Mouse (Mus musculus): ENCODE measurements at regions not wholly inside any gene's neighbourhood (a gene's known extent, or its start where the extent isn't known, plus 50 kb on each side); places are given as distances from the start of the nearest gene placed in this dataset.

DNA sequence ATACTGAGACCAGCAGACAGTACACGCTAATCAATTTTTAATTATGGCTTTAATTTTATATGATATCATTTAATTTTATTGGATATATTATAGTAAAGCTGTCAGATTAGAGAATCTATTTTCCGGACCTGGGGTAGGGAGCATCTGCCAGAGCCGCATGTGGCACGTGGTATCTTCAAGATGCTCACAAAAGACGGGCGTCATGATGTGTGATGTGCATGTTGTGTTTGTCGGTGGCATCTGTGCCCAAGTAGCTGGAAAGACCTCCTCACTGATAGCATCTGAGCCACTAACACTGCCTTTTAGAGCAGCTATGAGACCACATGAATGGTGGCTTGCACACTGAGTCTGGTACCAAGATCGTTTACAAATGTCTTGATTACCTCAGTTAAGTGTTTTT is 652.9 kb upstream of the Vstm2b start:
- DNase-seq (ENCODE audit: low spot score): no peak
- intact Hi-C loops (cut with DNase I): no loop called here

DNA sequence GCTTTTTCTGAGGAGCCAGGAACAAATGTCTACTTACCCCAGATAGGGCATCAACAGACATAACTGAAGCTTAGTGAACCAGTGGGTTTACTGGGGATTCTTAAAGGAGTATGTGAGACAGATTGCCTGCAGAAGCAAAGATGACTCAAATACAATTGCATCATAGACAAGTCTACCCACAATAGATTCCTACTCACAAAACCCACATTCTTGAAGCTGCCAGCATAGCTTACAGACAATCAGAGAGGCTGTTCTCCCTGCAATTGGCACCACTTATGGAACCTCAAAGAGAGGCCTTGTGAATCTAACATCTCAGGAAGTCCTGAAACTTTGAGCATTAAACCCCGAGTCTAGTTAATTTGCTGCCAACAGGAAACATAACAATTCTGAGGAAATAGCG is 649.6 kb upstream of the Vstm2b start:
- no peak for DNase-seq (ENCODE audit: low spot score)
- intact Hi-C loops (cut with DNase I): no loop called here

DNA sequence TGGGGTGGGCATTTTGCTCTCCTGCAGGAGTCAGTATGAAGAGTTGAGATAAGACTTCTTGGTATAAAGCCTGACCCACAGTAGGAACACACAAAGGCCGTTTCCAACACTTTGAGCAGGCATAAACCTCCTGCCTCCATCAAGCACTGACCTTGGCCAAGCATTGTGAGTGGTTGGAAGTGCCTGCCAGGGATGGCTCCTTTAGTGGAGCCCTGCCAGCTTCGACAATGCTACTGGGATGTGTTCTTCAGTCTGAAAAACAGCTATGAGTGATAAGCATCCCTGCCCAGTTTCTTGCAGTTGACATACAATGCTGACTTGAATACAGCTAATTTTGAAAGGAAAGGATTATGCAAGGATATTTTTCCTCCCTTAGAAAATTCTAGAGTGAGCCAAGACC is 644.6 kb upstream of the Vstm2b start:
- intact Hi-C loops (cut with DNase I): no loop called here
- no peak for DNase-seq (ENCODE audit: low spot score)

DNA sequence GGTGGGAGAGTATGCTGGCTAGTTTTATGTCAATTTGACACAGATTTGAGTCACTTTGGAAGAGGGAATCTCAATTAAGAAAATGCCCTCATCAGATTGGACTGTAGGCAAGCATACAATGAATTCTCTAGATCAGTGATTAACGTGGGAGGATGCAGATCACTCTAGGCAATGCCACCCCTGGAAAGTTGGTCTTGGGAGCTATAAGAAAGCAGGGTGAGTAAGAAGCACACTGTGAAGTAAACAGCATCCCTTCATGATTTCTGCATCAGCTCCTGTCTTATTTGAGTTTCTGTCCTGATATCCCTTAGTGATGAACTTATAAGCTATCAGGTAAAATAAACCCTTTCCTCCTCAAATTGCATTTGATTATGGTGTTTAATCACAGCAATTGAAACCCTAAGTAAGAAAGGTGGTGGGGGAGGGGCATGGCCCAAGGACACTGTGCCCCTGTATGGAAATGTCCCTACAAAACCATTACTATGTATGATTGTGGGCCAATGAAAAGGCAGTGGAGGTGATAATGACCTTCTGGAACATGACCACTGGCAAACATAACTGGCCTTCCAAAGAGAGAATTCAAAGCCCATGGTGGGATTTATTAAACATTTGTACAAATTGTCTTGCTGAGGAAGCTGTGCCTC is 640.3 kb upstream of the Vstm2b start:
- DNase-seq (ENCODE audit: low spot score): no peak
- intact Hi-C loops (cut with DNase I): loop anchor here (5.0 kb wide), 1 partner anchor 46 kb away; no protein-coding TSS in a partner anchor

DNA sequence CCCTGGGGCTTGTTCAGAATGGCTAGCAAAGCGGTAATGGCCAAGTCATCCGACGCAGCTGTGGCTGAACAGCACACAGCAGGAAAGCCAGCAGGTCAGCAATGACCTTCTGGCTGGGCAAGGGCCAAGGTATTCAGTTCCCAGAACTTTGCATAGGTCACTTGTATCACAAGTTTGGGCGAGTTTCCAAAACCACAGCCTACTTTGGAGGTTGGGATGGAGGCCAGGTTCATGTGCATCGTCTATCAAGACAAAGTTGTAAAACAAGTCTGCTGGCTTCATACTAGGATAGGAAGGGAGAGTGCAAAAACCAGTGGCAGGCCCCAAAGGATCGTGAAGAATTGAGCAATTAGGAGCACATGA is 639.8 kb upstream of the Vstm2b start:
- intact Hi-C loops (cut with DNase I): loop anchor here (5.0 kb wide), 1 partner anchor 46 kb away; no protein-coding TSS in a partner anchor
- peak; percentile 65 for DNase-seq (ENCODE audit: low spot score)

DNA sequence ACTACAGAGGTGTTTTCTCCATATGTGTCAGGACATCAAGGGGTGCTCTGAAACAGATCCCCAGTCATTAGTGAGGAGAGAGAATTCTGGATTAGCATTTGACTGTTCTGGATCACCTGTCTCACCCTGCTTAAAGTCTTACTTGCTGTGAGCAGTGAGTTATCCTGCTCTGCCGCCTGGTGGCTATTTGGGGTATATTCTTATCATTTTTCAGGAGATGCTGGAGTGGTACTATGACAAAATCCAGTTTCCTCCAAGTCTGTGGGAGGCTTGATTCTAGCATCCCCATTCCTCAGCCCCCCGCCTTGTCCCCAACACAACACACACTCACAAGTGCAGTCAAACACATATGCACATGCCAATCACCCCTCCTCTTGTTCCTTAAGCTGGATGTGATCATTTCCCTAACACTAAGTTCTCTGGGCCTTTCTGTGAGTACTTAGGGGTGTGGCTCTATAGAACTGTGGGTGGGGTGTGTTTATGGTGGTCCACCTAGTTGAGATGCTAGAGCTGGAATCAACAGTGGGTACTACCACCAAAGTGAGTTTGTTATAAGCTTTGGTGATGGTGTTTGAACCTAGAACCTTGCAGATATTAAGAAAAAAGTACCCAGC is 624.6 kb upstream of the Vstm2b start:
- intact Hi-C loops (cut with DNase I): loop anchor here (1.0 to 5.0 kb wide), 2 partner anchors 187 to 201 kb away; no protein-coding TSS in a partner anchor
- DNase-seq (ENCODE audit: low spot score): no peak

DNA sequence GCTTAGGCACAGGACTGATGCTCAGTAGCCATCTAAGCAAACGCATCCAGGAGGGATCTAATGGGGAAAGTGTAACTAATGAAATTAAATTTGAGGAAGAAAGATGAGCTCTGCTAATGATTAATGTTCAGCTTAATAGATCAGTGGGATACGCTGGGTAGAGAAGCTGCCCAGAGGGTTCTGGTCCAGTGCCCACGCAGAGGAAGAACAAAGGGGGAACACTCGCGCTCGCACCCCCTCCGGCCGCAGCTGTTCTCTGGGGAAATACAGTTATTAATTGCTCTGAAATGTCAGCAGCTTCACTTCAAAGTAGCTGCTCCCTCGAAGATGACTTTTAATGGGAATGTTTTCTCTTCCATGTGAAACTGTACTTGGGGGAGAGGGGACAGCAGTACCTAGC is 623.0 kb upstream of the Vstm2b start:
- intact Hi-C loops (cut with DNase I): no loop called here

DNA sequence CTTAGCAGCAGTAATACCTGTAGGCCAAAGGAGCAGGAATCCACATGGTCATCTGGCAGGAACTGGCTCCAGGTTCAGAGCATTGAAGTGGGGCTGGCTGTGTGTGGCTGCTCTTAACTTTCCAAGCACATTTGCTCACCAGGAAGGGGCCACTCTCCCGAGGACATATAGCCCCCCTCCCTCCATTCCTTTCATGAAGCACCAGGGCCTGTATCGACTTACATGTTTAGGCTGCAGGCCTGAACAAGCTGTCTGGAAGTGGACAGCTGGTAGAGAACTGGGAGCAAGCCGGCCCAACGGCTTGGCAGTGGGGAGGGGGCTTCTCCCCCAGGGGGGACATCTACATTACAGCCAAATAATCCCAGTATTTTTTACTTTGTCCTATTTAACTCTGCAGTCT is 622.5 kb upstream of the Vstm2b start:
- intact Hi-C loops (cut with DNase I): no loop called here
- DNase-seq (ENCODE audit: low spot score): no peak

More for the DNA sequence above, 623.0 kb upstream of the Vstm2b start:
- no peak for DNase-seq (ENCODE audit: low spot score)

DNA sequence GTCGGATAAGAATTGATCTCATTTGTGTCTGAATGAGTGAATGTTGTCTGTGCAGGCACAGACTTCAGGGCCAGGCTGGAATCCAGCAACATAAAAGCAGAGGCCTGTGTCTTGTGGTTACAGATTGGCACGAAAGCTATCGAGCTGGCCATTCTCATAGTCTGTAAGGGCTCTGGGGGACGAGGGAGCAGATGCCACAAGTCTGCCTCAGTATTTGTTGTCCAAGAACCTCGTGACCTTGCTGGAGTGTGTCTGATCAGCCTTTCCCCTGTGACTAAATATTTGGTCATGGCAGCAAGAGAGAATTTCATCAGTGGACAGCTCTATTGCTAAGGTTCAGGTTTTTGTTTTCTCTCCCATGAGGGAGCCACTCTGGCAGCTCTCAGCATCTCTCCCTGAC is 622.0 kb upstream of the Vstm2b start:
- intact Hi-C loops (cut with DNase I): no loop called here
- no peak for DNase-seq (ENCODE audit: low spot score)

DNA sequence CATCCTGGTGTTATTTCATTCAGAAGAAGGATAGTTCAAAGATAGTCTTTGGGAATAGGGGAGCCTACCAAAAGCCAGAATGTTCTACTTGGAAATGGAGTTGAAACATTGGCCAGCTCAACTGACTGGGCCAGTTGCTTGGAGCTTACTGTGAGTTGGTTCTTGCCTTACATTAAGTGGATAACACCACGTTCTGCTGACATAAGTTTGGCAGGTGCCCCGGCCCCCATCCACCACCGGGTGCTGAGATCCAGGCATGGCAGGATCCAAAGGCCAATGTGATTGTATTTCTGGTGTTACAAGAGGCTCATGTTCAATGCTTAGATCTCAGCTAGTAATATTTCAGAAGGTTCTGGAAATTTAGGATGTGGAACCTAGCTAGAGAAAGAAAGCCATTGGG is 608.0 kb upstream of the Vstm2b start:
- no peak for DNase-seq (ENCODE audit: low spot score)
- intact Hi-C loops (cut with DNase I): no loop called here

DNA sequence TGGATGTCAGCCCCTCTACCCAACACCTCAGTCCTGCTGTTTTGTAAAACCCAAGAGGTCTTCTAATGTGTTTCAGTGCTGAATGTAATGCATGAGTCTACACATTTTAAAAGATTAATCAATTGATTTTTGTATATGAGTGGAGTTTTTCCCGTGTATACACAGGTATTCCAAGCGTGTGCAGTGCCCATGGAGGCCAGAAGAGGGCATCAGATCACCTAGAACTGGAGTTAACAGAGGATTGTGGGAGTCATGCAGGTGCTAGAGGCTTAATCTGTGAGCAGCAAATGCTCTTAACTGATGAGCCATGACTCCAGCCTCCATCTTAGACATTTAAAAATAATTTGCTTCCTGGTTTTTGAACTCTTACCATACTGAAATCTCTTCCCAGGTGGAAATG is 587.6 kb upstream of the Vstm2b start:
- intact Hi-C loops (cut with DNase I): no loop called here
- DNase-seq (ENCODE audit: low spot score): no peak

DNA sequence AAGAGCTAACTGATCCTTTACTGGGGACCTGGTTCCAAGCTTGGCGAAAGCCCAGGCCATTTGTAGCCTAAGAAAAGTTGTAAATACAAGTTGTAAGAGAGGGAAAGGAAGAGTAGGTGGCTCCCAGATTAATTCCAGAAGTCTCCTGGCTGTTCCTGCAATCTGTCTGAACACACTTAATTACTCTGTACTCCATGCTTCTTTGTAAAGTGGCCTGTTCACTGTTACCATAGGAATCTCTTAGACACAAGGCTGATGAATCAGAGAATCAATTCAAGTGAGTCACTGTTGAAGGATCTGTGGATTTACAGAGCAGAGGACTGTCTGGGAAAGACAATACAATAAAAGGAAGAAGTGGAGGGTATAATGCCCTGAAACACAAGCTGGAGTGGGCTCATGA is 577.0 kb upstream of the Vstm2b start:
- intact Hi-C loops (cut with DNase I): no loop called here
- DNase-seq (ENCODE audit: low spot score): no peak

DNA sequence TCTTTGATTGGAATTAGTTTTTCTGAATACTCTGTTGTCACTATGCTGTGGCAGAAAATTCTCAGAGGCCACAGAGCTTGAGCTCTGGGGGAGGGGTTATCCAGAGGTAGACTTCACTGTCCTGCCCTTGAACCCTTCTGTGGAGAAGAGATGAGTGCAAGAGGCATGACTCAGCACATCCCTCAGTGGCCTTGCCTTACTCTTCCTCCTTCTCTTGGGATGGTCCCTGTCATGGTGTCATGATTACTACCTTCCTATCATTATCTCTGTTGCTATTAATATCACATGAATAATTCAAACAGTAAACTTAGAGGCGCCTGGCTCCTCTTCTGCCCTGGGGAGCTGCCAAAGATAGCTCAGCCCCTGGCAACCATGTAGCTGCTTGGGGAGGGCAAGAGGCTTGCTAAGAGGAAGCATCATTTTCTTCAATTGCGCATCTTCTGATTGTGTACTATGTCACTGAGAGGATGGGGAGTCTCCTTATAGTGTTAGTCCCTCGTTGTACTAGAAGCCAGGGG is 572.9 kb upstream of the Vstm2b start:
- intact Hi-C loops (cut with DNase I): no loop called here
- no peak for DNase-seq (ENCODE audit: low spot score)

DNA sequence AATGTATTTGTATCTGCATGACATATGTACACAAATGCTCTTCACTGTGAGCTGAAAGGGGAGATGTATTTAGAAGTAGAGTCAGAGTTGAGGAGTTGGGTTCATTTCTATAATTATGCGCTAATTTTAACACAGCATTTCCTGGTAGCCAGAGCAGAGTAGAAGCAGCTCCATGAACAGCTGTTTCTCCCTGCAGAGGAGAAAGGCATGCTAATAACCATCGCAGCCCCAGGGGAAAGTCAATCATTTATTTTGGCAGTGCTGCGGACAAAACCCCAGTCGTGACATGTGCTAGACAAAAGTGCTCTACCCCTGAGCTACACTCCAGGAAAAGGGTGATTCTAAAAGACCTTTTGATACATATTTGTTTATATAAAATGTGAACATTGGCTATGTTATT is 565.7 kb upstream of the Vstm2b start:
- intact Hi-C loops (cut with DNase I): no loop called here
- no peak for DNase-seq (ENCODE audit: low spot score)

DNA sequence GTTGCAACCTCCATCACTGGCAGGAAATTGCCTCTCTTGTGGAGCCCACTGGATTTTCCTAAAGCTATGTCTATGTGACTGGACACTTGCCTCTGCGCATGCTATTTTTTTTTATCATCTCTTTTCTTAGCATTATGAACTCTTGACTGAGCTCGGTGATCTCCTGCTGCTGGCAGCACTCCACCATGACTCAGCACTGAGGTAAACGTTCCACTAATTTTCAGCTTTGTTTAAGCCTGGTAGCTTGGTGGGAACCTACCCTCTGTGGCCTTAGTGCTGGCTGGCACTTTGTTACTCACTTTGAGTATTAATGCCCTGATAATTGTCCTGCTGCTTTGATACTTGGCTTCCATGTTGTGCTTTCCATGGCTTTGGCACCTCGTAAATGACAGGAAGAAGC is 545.8 kb upstream of the Vstm2b start:
- intact Hi-C loops (cut with DNase I): no loop called here
- no peak for DNase-seq (ENCODE audit: low spot score)

DNA sequence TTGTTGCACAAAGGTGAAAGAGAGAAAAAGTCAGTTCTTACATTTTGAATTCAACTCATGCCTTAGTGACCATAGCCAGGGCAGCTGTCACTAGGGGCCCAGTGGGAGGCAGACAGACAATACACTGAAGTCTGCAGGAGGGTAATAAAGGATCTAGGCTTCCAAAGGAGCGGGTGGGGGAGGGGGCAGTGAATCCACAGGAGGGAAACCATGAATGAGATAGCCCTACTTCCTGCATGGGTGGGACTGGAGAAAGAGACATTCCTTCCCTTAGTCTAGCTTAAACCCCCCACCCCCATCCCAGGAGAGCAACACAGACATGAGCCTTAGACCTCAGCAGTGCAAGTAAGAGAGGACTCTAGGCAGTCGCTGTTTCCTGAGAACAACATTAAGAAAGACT is 535.4 kb upstream of the Vstm2b start:
- intact Hi-C loops (cut with DNase I): no loop called here
- DNase-seq (ENCODE audit: low spot score): no peak

DNA sequence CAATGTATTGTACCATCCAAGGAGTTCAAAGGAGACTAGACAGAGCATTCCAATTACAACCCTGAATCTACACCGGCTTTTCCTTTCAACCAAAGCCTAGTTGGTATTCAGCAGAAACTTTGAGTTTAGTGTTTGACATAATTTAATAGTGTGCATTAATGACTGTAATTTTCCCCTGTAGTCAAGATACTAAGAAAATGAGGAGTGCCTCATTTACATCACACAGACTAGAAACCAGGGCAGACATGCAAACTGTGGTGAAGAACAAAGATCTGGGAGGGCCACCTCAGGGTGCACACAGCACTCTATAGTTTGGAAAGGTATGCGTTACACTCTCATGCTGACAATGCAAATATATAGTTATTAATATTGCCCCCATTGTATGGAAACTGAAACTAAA is 525.4 kb upstream of the Vstm2b start:
- intact Hi-C loops (cut with DNase I): no loop called here

DNA sequence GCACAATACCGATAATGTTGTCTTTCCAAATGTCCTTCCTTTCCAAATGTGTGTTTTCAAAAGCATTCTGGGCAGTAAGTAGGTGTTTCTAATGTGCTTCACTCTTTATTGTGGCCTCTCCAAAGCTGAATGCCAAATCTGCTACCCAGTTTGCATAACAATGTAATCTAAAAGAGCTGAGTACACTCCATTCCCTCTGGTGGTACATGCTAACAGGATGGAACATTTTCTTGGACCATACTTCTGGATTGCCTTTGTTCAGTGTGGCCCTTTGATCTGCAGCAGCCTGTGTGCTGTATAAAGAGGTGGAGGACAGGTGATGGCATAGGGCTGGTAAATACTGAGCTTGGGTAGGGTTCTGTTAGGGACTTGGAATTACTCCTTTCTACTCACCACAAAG is 520.3 kb upstream of the Vstm2b start:
- DNase-seq (ENCODE audit: low spot score): no peak
- intact Hi-C loops (cut with DNase I): no loop called here

More for the DNA sequence above, 525.4 kb upstream of the Vstm2b start:
- DNase-seq (ENCODE audit: low spot score): no peak

DNA sequence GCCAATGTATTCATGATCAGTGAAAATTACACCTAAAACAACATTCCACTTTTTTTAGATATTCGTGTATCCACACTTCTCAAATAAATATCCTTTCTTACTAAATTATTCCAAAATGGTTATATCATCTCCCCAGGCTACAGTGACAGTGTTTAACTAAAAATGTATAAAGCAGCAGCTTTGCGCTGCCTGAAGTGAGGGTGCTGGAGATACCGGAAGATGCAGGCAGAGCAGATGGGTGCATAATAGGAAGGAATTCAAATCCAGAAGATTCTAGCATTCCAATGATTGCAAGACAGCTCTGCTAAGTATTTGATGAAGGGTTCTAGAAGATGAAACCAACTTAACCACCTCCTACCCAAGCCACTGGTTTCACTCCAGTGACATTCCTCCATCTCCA is 516.9 kb upstream of the Vstm2b start:
- intact Hi-C loops (cut with DNase I): no loop called here
- DNase-seq (ENCODE audit: low spot score): no peak

DNA sequence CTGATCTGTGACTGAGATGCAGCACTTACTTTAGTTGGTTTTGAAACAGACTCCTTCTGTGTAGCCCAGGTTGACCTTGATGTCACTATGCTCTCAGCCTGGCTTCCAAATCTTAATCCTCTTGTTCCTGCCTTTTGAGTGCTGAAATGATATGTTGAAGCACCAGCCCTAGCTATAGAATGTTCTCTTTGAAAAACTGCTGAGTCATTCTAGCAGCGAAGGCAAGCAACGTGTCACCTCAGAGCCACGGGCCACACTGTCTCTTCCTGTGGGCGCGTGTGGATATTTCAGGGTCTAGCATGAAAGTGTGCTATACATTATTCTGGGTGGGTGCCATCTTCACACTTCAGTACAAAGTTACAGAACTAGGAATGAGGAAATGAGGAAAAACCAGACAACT is 510.0 kb upstream of the Vstm2b start:
- intact Hi-C loops (cut with DNase I): no loop called here
- DNase-seq (ENCODE audit: low spot score): no peak

DNA sequence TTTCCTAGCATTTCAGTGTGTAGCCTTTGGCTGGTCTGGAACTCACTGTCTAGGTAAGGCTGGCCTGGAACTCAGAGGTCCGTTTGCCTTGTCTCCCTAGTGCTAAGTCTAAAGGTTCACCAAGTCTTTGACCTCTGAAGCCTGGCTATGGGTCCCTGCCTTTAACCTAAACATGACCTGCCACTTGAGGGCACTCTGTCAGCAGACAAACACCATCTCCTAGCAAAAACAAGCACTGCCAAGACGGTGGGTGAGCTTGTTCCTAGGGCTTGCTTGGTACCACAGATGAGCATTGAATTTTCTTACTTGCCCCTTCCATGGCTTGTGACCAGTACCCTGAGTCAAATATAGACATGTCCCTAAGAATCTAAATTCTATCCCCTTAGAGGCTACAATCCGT is 508.3 kb upstream of the Vstm2b start:
- no peak for DNase-seq (ENCODE audit: low spot score)
- intact Hi-C loops (cut with DNase I): no loop called here

DNA sequence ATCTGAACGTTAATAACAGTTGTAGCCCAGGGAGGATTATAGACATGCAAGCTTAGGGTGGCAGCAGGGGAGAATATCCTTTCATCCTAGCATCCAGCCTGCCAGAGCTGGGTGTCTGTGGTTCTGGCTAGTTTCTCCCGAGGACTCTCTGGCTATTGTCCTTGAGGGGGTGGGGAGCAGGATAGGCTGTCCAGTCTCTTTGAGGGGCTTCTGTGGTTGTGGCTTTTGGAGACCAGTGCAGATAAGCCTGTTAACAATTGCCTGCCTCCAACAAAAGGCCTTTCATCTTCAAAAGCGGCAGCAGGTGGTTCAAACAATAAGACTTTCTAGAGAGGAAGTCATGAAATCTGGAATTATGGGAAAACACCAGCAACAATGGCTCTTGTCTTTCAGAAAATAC is 507.2 kb upstream of the Vstm2b start:
- no peak for DNase-seq (ENCODE audit: low spot score)
- intact Hi-C loops (cut with DNase I): no loop called here
